Mouse (Mus musculus) right cerebral cortex, postnatal 25 days (tissue): ENCODE results near the gene Sdad1.

Experiments used
- DNase-seq: peaks from one replicate; pipeline ENCODE4 v3.0.0; 2022

The Sdad1 gene

GRCm38 (mm10) chr5:92312046-92312715 is 1.9 kb upstream of the Sdad1 start:
- peak; percentile 59 for DNase-seq

DNA sequence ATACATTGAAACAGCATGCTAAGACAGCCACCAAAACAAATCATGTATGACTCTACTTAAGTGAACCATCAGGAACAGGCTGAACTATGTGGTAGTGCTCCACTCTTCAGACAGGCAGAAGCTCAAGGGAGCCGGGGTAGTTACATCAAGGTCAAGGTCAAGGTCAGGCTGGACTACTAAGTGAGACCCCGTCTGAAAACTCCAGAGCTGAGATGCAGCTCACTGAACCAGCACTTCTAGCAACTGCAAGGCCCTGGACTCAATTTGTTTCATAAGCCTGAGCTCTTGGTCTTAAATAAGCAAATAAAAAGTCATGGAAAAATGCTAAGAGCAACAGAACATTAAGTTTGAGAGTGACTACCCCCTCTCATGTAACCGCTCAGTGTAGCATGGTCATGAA is 6.0 kb downstream of the Sdad1 start:
- no peak for DNase-seq

DNA sequence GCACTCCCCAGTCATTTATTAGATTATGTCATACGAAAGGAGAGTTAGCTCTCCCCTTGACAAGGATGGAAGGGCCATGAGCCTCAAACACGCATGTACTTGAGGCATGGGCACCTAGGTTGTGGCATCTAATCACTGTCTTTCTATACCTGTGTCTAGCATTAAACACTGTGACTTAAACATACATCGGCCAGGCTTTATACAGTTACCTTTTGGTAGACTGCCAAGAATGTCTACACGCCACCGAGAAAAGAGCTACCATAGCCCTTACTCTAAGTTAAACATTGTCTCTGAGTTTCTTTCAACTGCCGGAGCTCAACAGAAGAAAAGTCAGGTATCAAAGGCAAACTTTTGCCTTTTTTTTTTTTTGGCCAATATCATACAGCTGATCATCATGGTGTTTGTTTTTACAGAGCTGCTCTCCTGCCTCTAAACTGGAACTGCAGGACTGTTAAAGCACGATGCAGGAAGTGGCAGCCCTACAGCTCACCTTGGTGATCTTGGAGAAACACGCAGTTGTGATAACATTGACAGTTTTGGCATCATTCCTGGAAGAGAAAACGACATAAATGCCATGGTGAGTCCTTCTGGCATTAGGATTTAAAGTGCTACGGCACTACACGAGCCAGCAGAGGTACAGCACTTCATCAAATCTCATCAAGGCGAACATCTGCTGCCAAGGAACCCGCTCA is 8.0 kb downstream of the Sdad1 start:
- DNase-seq: no peak

- DNase-seq: no peak
These were observed 15.8 kb downstream of the Sdad1 start for GRCm38 (mm10) chr5:92294525-92294924.

GRCm38 (mm10) chr5:92291652-92292414 is 18.4 kb downstream of the Sdad1 start:
- no peak for DNase-seq

DNA sequence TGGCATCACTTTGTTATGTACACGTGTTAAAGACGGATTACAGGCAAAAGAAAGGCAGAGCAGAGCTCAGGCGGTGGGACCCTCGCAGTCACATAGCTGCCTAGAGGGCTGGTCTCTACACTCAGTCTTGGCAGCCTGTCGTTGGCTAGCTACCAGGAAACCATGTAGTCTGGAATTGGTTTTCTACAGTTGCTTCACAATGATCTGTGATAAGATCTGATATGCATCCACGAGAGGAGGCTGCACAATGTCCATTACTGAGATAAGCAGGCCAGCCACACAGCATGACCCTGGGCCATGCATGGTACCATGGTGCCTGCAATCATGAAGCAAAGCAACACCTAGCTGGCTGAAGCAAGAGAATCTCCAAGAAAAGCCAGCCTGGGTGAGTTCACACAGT is 22.4 kb downstream of the Sdad1 start:
- no peak for DNase-seq

- no peak for DNase-seq
These were observed 27.2 kb downstream of the Sdad1 start for GRCm38 (mm10) chr5:92283107-92283506.

- no peak for DNase-seq
These were observed 27.7 kb downstream of the Sdad1 start for GRCm38 (mm10) chr5:92282571-92282970.

DNA sequence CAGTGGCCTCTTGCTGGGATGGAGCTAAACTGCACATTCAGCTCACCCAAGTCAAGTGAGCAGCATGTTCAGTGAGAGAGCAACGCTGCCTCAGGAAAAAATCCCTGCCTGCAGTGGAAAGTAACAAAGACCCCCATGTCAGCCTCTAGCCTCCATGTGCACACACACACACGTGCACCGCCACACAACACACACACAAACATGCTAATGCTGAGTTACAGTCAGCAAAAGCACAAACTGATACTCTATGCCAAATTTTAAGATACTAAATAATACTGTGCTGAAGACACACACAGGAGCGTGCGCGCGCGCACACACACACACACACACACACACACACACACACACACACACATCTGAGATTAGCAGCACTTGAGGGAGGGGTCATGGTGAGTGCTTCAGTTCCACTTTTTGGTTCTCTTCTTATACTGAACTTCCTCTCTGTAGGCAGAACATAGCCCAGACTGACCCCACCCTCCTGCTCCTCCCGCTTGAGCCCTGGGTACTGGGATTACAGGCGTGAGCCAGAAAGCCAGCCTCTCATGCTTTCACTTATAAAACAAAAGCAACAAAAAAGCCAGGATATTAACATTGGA is 31.2 kb downstream of the Sdad1 start:
- DNase-seq: no peak

DNA sequence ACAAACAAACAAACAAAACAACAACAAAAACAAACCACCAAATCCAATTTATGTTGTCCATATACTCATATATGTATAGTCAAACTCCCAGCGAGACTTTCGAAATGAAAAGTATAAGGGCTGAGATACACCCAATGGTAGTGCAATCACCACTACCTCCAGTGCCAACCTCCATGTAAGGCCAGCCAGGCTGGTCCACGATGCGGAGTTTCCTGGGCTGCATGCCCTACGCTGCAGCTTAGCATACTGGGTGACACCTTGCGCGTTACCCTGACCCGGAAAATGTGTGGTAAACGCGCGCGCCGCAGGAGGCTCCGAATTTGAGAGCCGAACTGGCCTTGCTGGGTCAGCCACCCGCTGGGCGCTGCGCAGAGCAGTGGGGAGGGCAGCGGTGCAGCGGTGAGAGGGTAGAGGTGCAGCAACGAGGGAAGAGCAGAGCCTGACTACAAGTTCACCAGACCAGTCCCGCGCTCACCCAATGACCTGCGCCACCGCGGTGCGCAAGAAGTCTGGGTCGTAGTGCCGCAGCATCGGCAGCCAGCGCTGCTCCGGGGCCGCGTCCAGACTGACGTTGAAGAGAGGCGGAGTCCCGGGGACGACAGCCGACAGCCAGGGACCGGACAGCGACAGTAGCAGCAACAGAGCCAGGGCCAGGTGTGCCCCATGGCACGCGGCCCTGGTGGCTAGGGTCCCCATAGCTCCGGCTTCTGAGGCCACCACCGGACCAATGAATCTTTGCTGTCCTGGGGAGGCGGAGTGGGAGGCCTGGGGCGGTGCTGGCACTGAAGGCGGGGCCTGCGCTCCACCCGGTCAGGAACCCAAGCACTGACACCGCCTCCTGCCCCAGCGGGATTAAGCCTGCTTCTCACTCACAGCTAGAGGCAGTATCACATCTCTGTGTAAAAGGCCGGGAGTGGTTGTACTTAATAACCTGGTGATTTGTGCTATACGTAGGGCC is 32.6 kb downstream of the Sdad1 start, which contains the start of gene Naaa:
Naaa (minus strand) TSS at position 734 of the 958 bp plus-strand sequence.
- peak; percentile 80 for DNase-seq

DNA sequence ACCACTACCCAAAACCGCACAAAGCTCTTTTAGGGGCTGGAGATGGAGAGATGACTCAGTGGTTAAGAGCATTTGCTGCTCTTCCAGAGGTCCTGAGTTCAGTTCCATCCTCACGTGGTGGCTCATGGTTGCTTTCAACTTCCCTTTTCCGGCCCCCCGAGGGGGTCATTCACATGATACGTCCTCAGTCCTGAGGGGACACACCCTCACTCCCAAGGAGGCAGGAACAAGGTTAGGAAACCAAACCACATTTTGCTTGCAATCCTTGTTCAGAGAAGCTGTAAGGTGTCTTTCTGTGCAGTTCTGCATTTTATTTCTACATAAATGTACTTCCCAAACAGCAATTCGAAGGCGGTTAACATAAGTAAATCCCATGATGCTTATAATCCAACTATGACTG is 39.8 kb downstream of the Sdad1 start:
- DNase-seq: no peak

DNA sequence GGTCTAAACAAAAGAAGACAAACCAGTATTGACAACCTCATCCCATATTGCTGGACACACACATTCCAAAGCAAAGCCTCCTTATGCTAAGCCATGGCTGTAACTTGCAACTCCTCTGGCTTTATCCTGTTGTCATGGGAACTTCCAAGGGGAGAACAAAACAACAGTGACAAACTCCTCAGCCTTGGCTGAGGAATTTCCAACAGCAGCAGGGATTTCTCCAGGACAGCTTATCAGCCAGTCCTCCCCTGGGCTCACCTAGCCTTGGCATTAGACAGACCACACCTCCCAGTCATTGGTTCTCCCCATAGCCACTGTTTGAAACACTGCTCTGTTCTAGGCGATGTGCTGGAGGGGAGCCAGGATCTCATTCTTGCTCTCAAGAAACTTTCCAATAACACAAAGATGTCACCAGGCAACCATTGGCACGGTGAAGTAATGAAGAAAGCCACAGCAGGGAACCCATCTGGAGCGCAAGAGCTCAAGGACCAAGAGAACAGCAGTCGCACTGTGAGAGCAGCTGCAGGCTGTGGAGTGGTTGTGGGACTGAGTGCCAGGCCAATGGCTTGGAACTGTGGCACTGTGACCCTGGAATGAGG is 46.4 kb downstream of the Sdad1 start:
- peak; percentile 66 for DNase-seq

GRCm38 (mm10) chr5:92262646-92263045 is 47.6 kb downstream of the Sdad1 start:
- no peak for DNase-seq

DNA sequence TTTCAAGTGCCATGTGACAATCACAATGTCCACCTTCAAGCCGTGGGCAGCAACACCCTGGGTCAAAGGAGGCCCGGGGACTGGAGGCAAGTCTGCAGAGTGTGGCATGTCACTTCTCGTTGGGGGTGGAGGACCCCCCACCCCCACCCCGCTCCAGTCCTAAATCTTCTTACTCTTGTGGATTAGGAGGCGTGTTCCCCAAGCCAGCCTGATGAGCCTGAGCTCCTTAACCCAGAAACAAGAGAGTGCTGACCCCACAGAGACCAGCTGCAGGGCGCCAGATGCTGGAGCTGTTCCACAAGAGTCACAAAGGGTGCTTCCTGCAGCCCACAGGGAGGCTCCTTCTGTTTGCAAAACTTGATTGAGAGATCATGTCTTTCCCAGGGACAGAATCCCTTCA is 54.1 kb downstream of the Sdad1 start, which contains the start of gene Ppef2:
Ppef2 (minus strand) TSS at position 61 of the 400 bp plus-strand sequence.
- no peak for DNase-seq

DNA sequence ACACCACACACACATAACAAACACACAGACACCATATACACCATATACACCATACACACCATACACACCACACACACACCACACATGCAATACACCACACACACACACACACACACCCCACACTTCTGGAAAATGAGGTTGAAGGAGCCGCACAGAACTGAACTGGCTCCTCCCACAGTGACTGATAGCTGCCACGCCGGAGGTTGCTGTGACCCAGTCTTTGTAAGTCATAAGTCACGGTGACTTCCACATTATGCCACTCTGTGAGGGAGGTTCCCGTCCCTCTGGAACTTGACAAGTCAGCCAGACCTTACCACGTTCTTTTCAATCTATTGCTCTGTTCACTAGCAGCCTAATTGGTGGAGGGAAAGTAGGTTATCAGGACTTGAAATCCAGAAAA is 55.8 kb downstream of the Sdad1 start:
- DNase-seq: no peak

GRCm38 (mm10) chr5:92252797-92253343 is 57.4 kb downstream of the Sdad1 start:
- peak; percentile 26 for DNase-seq

GRCm38 (mm10) chr5:92252031-92252430 is 58.2 kb downstream of the Sdad1 start:
- DNase-seq: no peak

DNA sequence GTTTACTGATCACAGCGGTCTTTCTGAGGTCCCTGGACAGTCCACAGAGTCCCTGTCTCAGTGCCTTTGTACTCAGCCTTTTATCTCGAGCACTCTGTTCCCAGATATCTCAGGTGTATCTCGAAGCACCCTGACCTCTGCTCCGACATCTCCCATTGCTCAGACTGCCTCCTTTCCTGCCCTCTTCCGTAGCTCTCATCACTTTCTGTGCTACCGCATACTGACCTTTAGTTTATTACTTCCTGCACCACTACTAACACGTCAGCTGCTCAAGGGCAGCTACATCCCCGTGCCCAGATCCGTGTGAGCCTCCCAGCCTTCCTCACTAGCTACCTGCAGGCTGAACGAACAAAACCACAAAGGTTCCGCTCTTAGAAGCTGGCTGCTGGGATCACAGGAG is 61.7 kb downstream of the Sdad1 start:
- no peak for DNase-seq

- no peak for DNase-seq
These were observed 64.8 kb downstream of the Sdad1 start for GRCm38 (mm10) chr5:92245483-92245882.

DNA sequence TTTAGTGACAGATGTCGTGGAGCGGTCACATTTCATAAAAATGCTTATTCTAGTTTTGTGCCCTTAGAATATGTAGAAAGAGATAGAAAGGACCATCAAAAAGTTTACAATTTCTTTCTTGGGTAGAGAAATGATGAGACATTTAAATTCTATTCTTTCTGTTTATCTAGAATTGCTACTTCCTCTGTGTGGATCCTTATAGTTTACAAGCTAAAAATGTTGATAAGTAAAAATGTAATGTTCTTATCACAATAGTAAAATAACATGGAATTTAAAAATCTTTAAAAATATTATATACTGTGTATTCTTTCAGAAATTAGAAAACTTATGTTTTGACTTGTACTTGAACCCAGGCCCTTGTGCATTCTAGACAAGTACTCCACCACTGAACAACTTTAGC is 65.4 kb downstream of the Sdad1 start:
- DNase-seq: no peak

- DNase-seq: peak; percentile 15
These were observed 69.5 kb downstream of the Sdad1 start for GRCm38 (mm10) chr5:92240769-92241168.
